Comparison of ENCODE assay signal across 7 mouse cellular contexts in genomic region chr3:22024200-22024599, GRCm38 (mm10). TPM values are rescaled to one million over a fixed set of nuclear protein-coding genes. Genes with fewer than 3 reads are reported as not detected.
DNase-seq lines count a peak whose midpoint lies in the region.

No protein-coding gene starts in this region.

- peak; percentile 38 for DNase-seq in kidney, postnatal 14 days
- DNase-seq in kidney, adult 18-20 months: no peak
- peak; percentile 13 for DNase-seq in thymus, postnatal 14 days
- DNase-seq in thymus, postnatal 10 days (ENCODE audit: low spot score in 2 of 2): no peak
- DNase-seq in heart, postnatal 4 days: peak; percentile 33
- no peak for DNase-seq in spleen, adult 18-20 months
- no peak for DNase-seq in right cerebral cortex, postnatal 36 days (ENCODE audit: low spot score in 2 of 2)

RNA-seq across cellular contexts. Expression of gene Tbl1xr1, which starts 52.3 kb away (rescaled TPM):
- 10 to 100 TPM; 57.5 to 58.8 TPM for total RNA-seq in heart, postnatal 4 days (2021)

Comparison
In these comparisons a context has a peak if more than half of its experiments do, and no peak if none do; other contexts are left out.
1. DNase-seq: peak in kidney, postnatal 14 days (single experiment), thymus, postnatal 14 days (single experiment) and heart, postnatal 4 days (single experiment); none in kidney, adult 18-20 months (single experiment), thymus, postnatal 10 days (0 of 2), spleen, adult 18-20 months (0 of 2) and right cerebral cortex, postnatal 36 days (0 of 2).